Mouse (Mus musculus): ENCODE results near the gene Prkch. TPM values are rescaled to one million over a fixed set of nuclear protein-coding genes. Genes with fewer than 3 reads are reported as not detected.

Gene Prkch
- polyA plus RNA-seq, 1 experiment from 2014 or later: 11.3 TPM

- 44% methylated on average over 6 of the region's 6 CpGs for WGBS
- no peak overlapping the region for H3K4me3 ChIP-seq
- ATAC-seq (replicated peaks; ENCODE audit: insufficient number of reproducible peaks, insufficient read depth, low FRiP score, low read depth): no peak
- H3K36me3 ChIP-seq: peaks cover 3% of the 10 kb centered on the region; the same call in 1 of the 2 replicates
- no peak overlapping the region for H3K4me2 ChIP-seq
- peaks cover 37% of the 10 kb centered on the region for H3K4me1 ChIP-seq (replicated peaks)
- H3K9ac ChIP-seq: no peak overlapping the region
- no peak overlapping the region for H3K27ac ChIP-seq
- no peaks in the 10 kb centered on the region for H3K27me3 ChIP-seq
- H3K9me3 ChIP-seq (replicated peaks): no peaks in the 10 kb centered on the region
These were observed 177.4 kb downstream of the Prkch start for GRCm38 (mm10) chr12:73762001-73762400.

DNA sequence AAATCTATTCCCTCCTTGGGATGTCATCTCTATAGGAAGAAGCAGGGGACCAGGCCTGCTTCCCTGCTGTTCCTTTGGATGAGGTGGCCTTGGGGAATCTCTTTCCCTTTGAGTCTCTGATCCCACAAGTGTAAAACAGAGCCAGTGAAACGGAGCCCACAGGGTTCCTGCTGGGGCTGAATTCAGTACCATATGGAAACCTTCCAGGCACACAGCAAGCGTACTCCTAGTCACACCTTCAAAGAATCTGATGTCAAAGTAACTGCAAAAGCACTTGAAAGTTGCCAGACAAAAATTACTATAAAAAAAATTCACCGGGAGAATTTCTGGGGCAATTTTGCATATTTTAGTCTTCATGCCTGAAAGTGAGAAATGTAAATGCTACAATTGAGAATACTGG is 178.2 kb downstream of the Prkch start:
- peaks cover 3% of the 10 kb centered on the region; the same call in 1 of the 2 replicates for H3K36me3 ChIP-seq
- H3K4me1 ChIP-seq (replicated peaks): peaks cover 33% of the 10 kb centered on the region
- no peaks in the 10 kb centered on the region for H3K27me3 ChIP-seq
- H3K9ac ChIP-seq: no peak overlapping the region
- no peaks in the 10 kb centered on the region for H3K9me3 ChIP-seq (replicated peaks)
- no peak for ATAC-seq (replicated peaks; ENCODE audit: insufficient number of reproducible peaks, insufficient read depth, low FRiP score, low read depth)
- no peak overlapping the region for H3K4me2 ChIP-seq
- WGBS: 84% methylated on average over 3 of the region's 3 CpGs
- no peak overlapping the region for H3K4me3 ChIP-seq
- no peak overlapping the region for H3K27ac ChIP-seq

DNA sequence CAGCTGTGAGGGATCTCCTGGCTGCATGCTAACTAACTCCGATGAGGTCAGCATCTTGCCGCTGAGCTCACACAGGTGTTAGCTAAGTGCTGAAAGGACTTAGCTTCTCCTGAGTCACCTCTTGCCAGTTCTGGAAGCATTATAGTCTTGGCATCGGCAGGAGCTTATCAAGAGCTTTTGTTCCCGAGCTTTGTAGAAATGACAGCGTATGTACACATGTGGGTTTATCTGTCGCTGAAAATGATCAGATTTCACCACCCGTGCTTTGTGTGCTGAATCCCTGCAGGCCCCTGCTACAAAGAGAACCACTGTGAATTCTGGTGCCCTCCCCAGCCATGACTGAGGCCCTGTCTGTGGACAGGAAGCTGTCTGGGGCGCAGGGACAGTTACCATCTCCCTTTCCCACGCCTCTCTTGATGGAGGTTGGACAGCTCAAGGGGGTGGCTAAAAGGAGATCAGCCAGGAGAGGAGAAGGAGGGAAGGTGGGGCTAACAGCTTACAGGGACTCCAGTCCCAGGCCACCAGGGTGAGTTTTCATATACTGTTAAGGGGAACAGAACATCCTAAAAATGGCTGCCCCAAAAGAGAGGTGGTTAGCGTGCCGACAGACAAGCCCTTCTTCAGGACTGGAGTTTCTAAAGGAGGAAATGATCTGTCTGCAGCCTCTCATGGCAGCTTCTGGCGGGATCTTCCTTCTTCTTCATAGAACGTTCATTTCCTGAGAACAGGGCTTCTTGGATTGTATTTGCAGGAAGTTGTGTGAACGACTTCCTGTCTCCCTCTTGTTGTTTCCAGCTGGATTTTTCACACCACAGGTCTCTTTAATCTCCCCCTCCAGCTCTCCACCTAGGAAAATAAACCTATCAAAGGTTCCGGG is 180.3 kb downstream of the Prkch start:
- WGBS: 17% methylated on average over 15 of the region's 15 CpGs
- Histone ChIP-seq H3K4me2 (peak overlapping the region; percentile 22), H3K9ac (no peak overlapping the region)

GRCm38 (mm10) chr12:73766152-73766551 is 181.6 kb downstream of the Prkch start:
- Histone ChIP-seq H3K4me1 (replicated peaks) (peaks cover 48% of the 10 kb centered on the region), H3K9me3 (replicated peaks) (no peaks in the 10 kb centered on the region), H3K36me3 (no peaks in the 10 kb centered on the region), H3K4me2 (0 out of 2 replicates have a peak overlapping the region, but pooled peaks have one; percentile 7), H3K27ac (peak overlapping the region; percentile 86), H3K4me3 (no peak overlapping the region), H3K9ac (no peak overlapping the region), H3K27me3 (no peaks in the 10 kb centered on the region)
- WGBS: 53% methylated on average over 8 of the region's 8 CpGs
- 0 out of 2 replicates have a peak, but pooled peaks have one; percentile 11 for ATAC-seq (replicated peaks; ENCODE audit: insufficient number of reproducible peaks, insufficient read depth, low FRiP score, low read depth)

More for the DNA sequence above, 180.3 kb downstream of the Prkch start:
- H3K4me3 ChIP-seq: no peak overlapping the region
- H3K4me1 ChIP-seq (replicated peaks): peaks cover 51% of the 10 kb centered on the region
- peak; percentile 73 for ATAC-seq (replicated peaks; ENCODE audit: insufficient number of reproducible peaks, insufficient read depth, low FRiP score, low read depth)
- peak overlapping the region; percentile 86 for H3K27ac ChIP-seq
- no peaks in the 10 kb centered on the region for H3K9me3 ChIP-seq (replicated peaks)
- no peaks in the 10 kb centered on the region for H3K27me3 ChIP-seq
- peaks cover 2% of the 10 kb centered on the region; the same call in 1 of the 2 replicates for H3K36me3 ChIP-seq

GRCm38 (mm10) chr12:73768788-73769187 is 184.2 kb downstream of the Prkch start:
- Histone ChIP-seq H3K4me3 (no peak overlapping the region), H3K4me1 (replicated peaks) (peaks cover 41% of the 10 kb centered on the region), H3K27me3 (no peaks in the 10 kb centered on the region), H3K9me3 (replicated peaks) (no peaks in the 10 kb centered on the region), H3K36me3 (no peaks in the 10 kb centered on the region), H3K27ac (peak overlapping the region; percentile 35), H3K9ac (no peak overlapping the region), H3K4me2 (no peak overlapping the region)
- no peak for ATAC-seq (replicated peaks; ENCODE audit: insufficient number of reproducible peaks, insufficient read depth, low FRiP score, low read depth)
- WGBS: 56% methylated on average over 5 of the region's 5 CpGs

DNA sequence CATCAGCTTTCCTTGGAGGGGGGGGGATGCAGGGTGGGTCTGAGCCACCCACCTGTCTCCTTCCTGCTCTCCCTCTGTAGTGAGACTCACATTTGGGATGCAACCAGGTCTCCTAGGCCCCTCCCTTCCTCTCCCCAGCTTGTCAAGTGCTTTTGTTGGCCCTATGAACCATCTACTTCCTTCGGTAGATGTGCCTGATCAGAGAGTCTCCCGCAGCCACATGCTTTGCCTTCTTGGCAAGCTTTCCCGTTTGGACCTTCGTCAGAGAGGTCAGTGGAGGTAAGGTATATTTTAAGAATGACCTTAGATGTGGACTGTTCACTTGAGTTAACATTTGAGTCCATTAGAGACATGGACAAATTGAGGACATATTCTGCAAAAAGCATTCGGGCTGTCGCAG is 184.9 kb downstream of the Prkch start:
- H3K36me3 ChIP-seq: no peaks in the 10 kb centered on the region
- H3K4me3 ChIP-seq: no peak overlapping the region
- H3K4me1 ChIP-seq (replicated peaks): peaks cover 42% of the 10 kb centered on the region
- H3K27me3 ChIP-seq: no peaks in the 10 kb centered on the region
- no peak for ATAC-seq (replicated peaks; ENCODE audit: insufficient number of reproducible peaks, insufficient read depth, low FRiP score, low read depth)
- H3K27ac ChIP-seq: no peak overlapping the region
- H3K4me2 ChIP-seq: no peak overlapping the region
- no peaks in the 10 kb centered on the region for H3K9me3 ChIP-seq (replicated peaks)
- no peak overlapping the region for H3K9ac ChIP-seq
- 56% methylated on average over 6 of the region's 6 CpGs for WGBS

- Histone ChIP-seq H3K4me3 (no peak overlapping the region), H3K27me3 (no peaks in the 10 kb centered on the region), H3K27ac (no peak overlapping the region), H3K9me3 (replicated peaks) (no peaks in the 10 kb centered on the region), H3K9ac (no peak overlapping the region), H3K36me3 (no peaks in the 10 kb centered on the region), H3K4me1 (replicated peaks) (peaks cover 43% of the 10 kb centered on the region), H3K4me2 (no peak overlapping the region)
- ATAC-seq (replicated peaks; ENCODE audit: insufficient number of reproducible peaks, insufficient read depth, low FRiP score, low read depth): no peak
- WGBS: 89% methylated on average over 1 of the region's 1 CpGs
These were observed 186.2 kb downstream of the Prkch start for GRCm38 (mm10) chr12:73770771-73771170.

DNA sequence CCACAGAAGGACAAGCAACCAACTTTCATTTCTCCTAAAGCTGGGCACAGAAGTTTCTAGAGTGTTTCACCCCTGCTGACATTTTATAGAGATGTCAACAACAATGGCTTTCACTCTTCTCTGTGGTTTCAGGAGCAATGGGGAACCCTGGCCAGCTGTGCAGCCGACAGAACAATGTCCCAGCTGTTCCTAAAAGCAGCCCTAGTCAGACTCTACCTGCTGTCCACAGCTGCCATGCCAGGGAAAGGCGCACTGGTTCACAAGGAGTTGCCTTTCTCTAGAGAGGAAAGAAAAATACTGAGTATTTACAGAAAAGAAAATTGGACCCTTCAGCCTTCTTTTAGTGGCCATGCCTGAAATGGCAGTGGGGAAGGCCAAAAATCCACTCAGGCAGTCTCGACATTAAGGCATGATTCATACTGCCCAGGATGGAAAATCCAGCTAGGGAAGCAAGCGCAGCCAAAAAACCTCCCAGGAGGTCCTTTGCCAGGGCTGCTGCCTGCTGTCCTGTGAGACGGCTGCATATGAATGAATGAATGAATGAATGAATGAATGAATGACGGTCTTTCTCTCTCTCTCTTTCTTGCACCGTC is 190.3 kb downstream of the Prkch start:
- WGBS: 68% methylated on average over 7 of the region's 7 CpGs
- no peak overlapping the region for H3K9ac ChIP-seq
- H3K9me3 ChIP-seq (replicated peaks): no peaks in the 10 kb centered on the region
- H3K4me3 ChIP-seq: no peak overlapping the region
- H3K27me3 ChIP-seq: no peaks in the 10 kb centered on the region
- ATAC-seq (replicated peaks; ENCODE audit: insufficient number of reproducible peaks, insufficient read depth, low FRiP score, low read depth): no peak
- H3K4me2 ChIP-seq: no peak overlapping the region
- H3K4me1 ChIP-seq (replicated peaks): peaks cover 29% of the 10 kb centered on the region
- H3K27ac ChIP-seq: peak overlapping the region; percentile 52
- H3K36me3 ChIP-seq: no peaks in the 10 kb centered on the region

DNA sequence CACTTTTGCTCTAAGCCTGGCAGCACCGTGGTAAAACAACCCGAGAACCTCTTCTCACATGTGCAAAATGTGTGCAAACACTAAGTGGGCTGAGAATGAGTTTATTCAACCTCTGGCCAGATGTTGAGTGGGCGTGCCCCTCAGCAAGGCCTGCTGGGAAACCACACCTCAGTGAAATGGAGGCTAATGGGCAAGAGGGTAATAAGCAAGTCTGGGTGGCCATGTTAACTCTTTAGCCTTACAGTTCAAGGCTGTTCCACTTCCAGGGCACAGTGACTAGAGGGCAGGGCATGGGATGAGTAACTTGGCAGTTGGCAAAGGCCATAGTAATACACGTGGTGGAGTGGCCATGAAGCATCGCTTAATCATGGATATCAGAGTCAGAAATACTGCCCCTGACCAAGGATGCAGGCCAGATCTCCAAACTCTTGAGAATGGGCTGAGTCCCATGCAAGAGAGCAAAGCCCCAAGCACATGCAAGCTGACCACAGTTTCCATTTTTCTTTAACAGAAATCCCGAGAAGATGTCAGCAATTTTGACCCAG is 191.9 kb downstream of the Prkch start:
- Histone ChIP-seq H3K36me3 (no peaks in the 10 kb centered on the region), H3K4me3 (no peak overlapping the region), H3K9ac (no peak overlapping the region), H3K4me2 (no peak overlapping the region), H3K27me3 (no peaks in the 10 kb centered on the region), H3K9me3 (replicated peaks) (no peaks in the 10 kb centered on the region), H3K4me1 (replicated peaks) (peaks cover 45% of the 10 kb centered on the region), H3K27ac (no peak overlapping the region; the same call in 1 of the 2 replicates)
- 85% methylated on average over 6 of the region's 6 CpGs for WGBS
- ATAC-seq (replicated peaks; ENCODE audit: insufficient number of reproducible peaks, insufficient read depth, low FRiP score, low read depth): no peak

DNA sequence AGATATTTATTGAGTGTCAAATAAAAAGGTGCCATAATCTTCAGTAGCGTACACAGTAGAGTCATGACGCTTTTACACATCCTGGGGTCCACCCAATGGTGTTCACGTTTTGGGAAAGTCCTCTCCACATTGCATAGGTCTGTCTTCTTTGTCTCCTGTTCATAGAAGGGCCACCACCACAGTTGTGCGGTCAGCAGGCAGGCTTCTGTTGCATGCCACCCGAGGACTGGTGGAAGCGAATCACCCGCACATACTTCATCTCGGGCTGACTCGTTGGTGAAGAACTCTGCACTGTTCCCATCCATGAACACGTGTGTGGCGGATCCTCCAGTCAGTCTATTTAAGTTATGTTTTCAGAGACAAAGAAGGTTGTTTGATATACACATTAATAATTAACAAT is 193.1 kb downstream of the Prkch start:
- Histone ChIP-seq H3K9ac (no peak overlapping the region), H3K27me3 (no peaks in the 10 kb centered on the region), H3K36me3 (no peaks in the 10 kb centered on the region), H3K4me2 (no peak overlapping the region), H3K9me3 (replicated peaks) (no peaks in the 10 kb centered on the region), H3K4me3 (no peak overlapping the region), H3K27ac (no peak overlapping the region), H3K4me1 (replicated peaks) (peaks cover 55% of the 10 kb centered on the region)
- ATAC-seq (replicated peaks; ENCODE audit: insufficient number of reproducible peaks, insufficient read depth, low FRiP score, low read depth): no peak
- WGBS: 89% methylated on average over 11 of the region's 11 CpGs
